Comparison of ENCODE assay signal across 20 mouse cellular contexts in the genomic region with DNA sequence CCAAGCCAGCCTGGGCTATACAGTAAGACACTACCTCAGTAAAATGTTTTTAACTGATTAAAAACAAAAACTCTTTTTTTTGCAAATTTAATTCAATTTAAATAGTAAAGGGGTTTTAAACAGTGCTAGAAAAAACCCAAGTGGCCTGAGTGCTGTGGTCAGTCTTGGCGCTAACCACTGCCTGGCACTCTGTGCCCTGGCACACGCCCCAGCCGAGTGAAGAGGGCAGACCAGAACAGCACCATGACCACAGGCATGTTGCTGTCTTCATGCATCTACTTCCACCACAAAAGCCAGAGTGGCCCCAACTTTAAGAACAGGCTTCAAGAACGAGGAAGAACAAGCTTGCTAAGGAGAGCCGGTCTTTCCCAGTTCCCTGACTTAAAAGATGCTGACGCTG. TPM values are rescaled to one million over a fixed set of nuclear protein-coding genes. Genes with fewer than 3 reads are reported as not detected.
A peak's percentile ranks its signal among the peaks of the same experiment; 100 is the strongest.
DNase-seq lines count a peak whose midpoint lies in the region; TF ChIP-seq lines count a peak whose summit lies in the region.
"Had no signal": no experiment of that assay in that cellular context is flagged by ENCODE, and none has a peak within 500 bp of the region (broad histone marks: within the 10 kb centered on the region; RNA-seq: fewer than 3 reads in every experiment).

No protein-coding gene starts in this region.

- no peaks in the 10 kb centered on the region for H3K27me3 ChIP-seq in kidney, adult 2 months (replicated peaks; ENCODE audit: control insufficient read depth, insufficient read depth, low read length)
- H3K27me3 ChIP-seq: forebrain, embryonic 13.5 days had no signal

- no peaks in the 10 kb centered on the region for H3K36me3 ChIP-seq in kidney, adult 2 months (ENCODE audit: control insufficient read depth, insufficient read depth, low read length)

- no peak for TF ChIP-seq CTCF in kidney, adult 2 months (conservative IDR thresholded peaks at IDR 0.05; ENCODE audit: insufficient read depth, insufficient read length, low read depth, low read length)

- no peak for TF ChIP-seq POLR2A in kidney, adult 2 months (IDR thresholded peaks at IDR 0.05; ENCODE audit: low read depth, low read length)

- no peak overlapping the region for H3K4me3 ChIP-seq in kidney, adult 2 months (ENCODE audit: insufficient read depth, low read depth, low read length)
- H3K4me3 ChIP-seq: forebrain, embryonic 10.5 days; forebrain, embryonic 13.5 days; gastrocnemius, adult 2 months; heart, adult 2 months had no signal

- H3K4me1 ChIP-seq in kidney, adult 2 months (ENCODE audit: control insufficient read depth, insufficient read depth, low read length): no peaks in the 10 kb centered on the region
- H3K4me1 ChIP-seq: forebrain, embryonic 10.5 days; forebrain, embryonic 13.5 days had no signal

- DNase-seq in gastrocnemius, postnatal 10 days: peak; percentile 6
- DNase-seq in gastrocnemius, adult 18-20 months (ENCODE audit: low spot score): no peak
- DNase-seq in kidney, adult 2 months: peak; percentile 0
- DNase-seq in kidney, postnatal 14 days: no peak
- DNase-seq in thymus, postnatal 4 days: peak; percentile 6
- DNase-seq in thymus, postnatal 36 days: no peak
- no peak for DNase-seq in lung, postnatal 14 days
- DNase-seq: adrenal gland, adult 2 months; adrenal gland, postnatal 14 days; cerebellum, adult 11 months; cerebellum, adult 2 months; cerebellum, adult 9-11 months; cerebellum, postnatal 25 days; gastrocnemius, adult 2 months; gastrocnemius, postnatal 25 days had no signal

- H3K27ac ChIP-seq in kidney, adult 2 months (ENCODE audit: insufficient read depth, low read depth, low read length): no peak overlapping the region
- H3K27ac ChIP-seq: forebrain, embryonic 10.5 days; forebrain, embryonic 13.5 days; gastrocnemius, adult 2 months; heart, adult 2 months; hindbrain, embryonic 14.5 days; hindbrain, postnatal 0 days had no signal

- 86% methylated on average over 6 of the region's 6 CpGs for WGBS in kidney, adult 2 months

RNA-seq across cellular contexts. Expression of a gene that starts 29.9 kb away (rescaled TPM):
- under 1 TPM; 0.80 to 0.97 TPM for total RNA-seq in gastrocnemius, postnatal 10 days (2021)
- under 1 TPM; 0.07 TPM for total RNA-seq in gastrocnemius, adult 18-20 months (2021)
- polyA plus RNA-seq in kidney, adult 2 months (2012; rRNA removed): 1.9 and 4.8 TPM in 2 replicates

RNA-seq across cellular contexts. Expression of a gene that starts 50.3 kb away (rescaled TPM):
- 100 to 1,000 TPM; 203 to 207 TPM for total RNA-seq in gastrocnemius, postnatal 10 days (2021)
- total RNA-seq in gastrocnemius, adult 18-20 months (2021): 100 to 1,000 TPM; 172 to 191 TPM
- 65.1 and 65.2 TPM in 2 replicates for polyA plus RNA-seq in kidney, adult 2 months (2012; rRNA removed)

Comparison
In these comparisons a context has a peak if more than half of its experiments do, and no peak if none do; other contexts are left out.
1. DNase-seq: peak in gastrocnemius, postnatal 10 days (single experiment), kidney, adult 2 months (single experiment) and thymus, postnatal 4 days (single experiment); none in gastrocnemius, adult 18-20 months (single experiment), kidney, postnatal 14 days (single experiment), thymus, postnatal 36 days (0 of 2) and lung, postnatal 14 days (single experiment).